Mouse (Mus musculus) liver, embryonic 14.5 days (tissue): ENCODE measurements around the gene Sqstm1.

Experiments used
- CTCF ChIP-seq: IDR thresholded peaks from 2 replicates; pipeline ENCODE4 v1.5.1; 2016; ENCODE audit warnings: antibody characterized with exemption, low read depth, control low read depth
- EP300 ChIP-seq: IDR thresholded peaks from 2 replicates; pipeline ENCODE4 v1.6.1; 2016; ENCODE audit warnings: antibody characterized with exemption, low read depth

GRCm38 (mm10) chr11:50212060-50212739 is 1.6 kb upstream of the Sqstm1 start:
- TF ChIP-seq CTCF (no peak), EP300 (no peak)
